Mouse (Mus musculus): ENCODE results near the gene Klhl18. TPM values are rescaled to one million over a fixed set of nuclear protein-coding genes. Genes with fewer than 3 reads are reported as not detected.
"Not testable (repeated sequence)": the region's sequence is repeated elsewhere in the genome, so short reads cannot be mapped to it uniquely, and the experiment has no call there.

Gene Klhl18
- polyA plus RNA-seq, 1 experiment from 2014 or later = 32.2 TPM

- Histone ChIP-seq H3K9me3 (replicated peaks; ENCODE audit: control insufficient read depth, low read length, poor library complexity, severe bottlenecking) (no peaks in the 10 kb centered on the region), H3K27ac (ENCODE audit: low read length) (peak within 1 kb of the TSS; percentile 81), H3K27me3 (ENCODE audit: control insufficient read depth, insufficient read depth, low read depth, low read length) (no peaks in the 10 kb centered on the region), H3K36me3 (ENCODE audit: control insufficient read depth, insufficient read depth, low read length) (no peaks in the 10 kb centered on the region), H3K4me3 (ENCODE audit: low read depth, low read length) (peak within 1 kb of the TSS; percentile 75), H3K9ac (ENCODE audit: low read depth, low read length) (peak within 1 kb of the TSS; percentile 96), H3K4me1 (ENCODE audit: control insufficient read depth, insufficient read depth, low read length) (peaks cover 22% of the 10 kb centered on the region), H3K4me2 (ENCODE audit: low read length) (peak within 1 kb of the TSS; percentile 86)
- ATAC-seq = peak; percentile 95
- 2% methylated on average over 33 of the region's 39 CpGs for WGBS
Observed at GRCm38 (mm10) chr9:110408099-110408773, 68.3 kb downstream of the Klhl18 start, which contains the start of gene Ptpn23. TSS of gene Ptpn23 (minus strand) at chr9:110408213.

- ATAC-seq = peak; percentile 77
- H3K4me2 ChIP-seq (ENCODE audit: low read length) = peak overlapping the region; percentile 85
- under 1% methylated on average over 41 of the region's 41 CpGs for WGBS
Observed at GRCm38 (mm10) chr9:110407311-110408098, 69.0 kb downstream of the Klhl18 start.

GRCm38 (mm10) chr9:110403240-110403639, 73.3 kb downstream of the Klhl18 start:
- H3K9me3 ChIP-seq (replicated peaks; ENCODE audit: control insufficient read depth, low read length, poor library complexity, severe bottlenecking); H3K4me2 ChIP-seq (ENCODE audit: low read length); H3K36me3 ChIP-seq (ENCODE audit: control insufficient read depth, insufficient read depth, low read length); H3K9ac ChIP-seq (ENCODE audit: low read depth, low read length); H3K27ac ChIP-seq (ENCODE audit: low read length); H3K27me3 ChIP-seq (ENCODE audit: control insufficient read depth, insufficient read depth, low read depth, low read length); ATAC-seq; H3K4me3 ChIP-seq (ENCODE audit: low read depth, low read length): not testable (repeated sequence)
- H3K4me1 ChIP-seq (ENCODE audit: control insufficient read depth, insufficient read depth, low read length) = peaks cover 16% of the 10 kb centered on the region
- WGBS = 84% methylated on average over 4 of the region's 4 CpGs

More at GRCm38 (mm10) chr9:110407311-110408098, 69.0 kb downstream of the Klhl18 start:
- Histone ChIP-seq H3K9me3 (replicated peaks; ENCODE audit: control insufficient read depth, low read length, poor library complexity, severe bottlenecking) (no peaks in the 10 kb centered on the region), H3K4me1 (ENCODE audit: control insufficient read depth, insufficient read depth, low read length) (peaks cover 22% of the 10 kb centered on the region), H3K27ac (ENCODE audit: low read length) (peak overlapping the region; percentile 81), H3K27me3 (ENCODE audit: control insufficient read depth, insufficient read depth, low read depth, low read length) (no peaks in the 10 kb centered on the region), H3K36me3 (ENCODE audit: control insufficient read depth, insufficient read depth, low read length) (no peaks in the 10 kb centered on the region), H3K4me3 (ENCODE audit: low read depth, low read length) (peak overlapping the region; percentile 75), H3K9ac (ENCODE audit: low read depth, low read length) (peak overlapping the region; percentile 96)

- no peak for ATAC-seq
- Histone ChIP-seq H3K36me3 (ENCODE audit: control insufficient read depth, insufficient read depth, low read length) (peaks cover 2% of the 10 kb centered on the region; the same call in 1 of the 2 replicates), H3K27ac (ENCODE audit: low read length) (no peak overlapping the region), H3K4me3 (ENCODE audit: low read depth, low read length) (no peak overlapping the region), H3K4me1 (ENCODE audit: control insufficient read depth, insufficient read depth, low read length) (peaks cover 16% of the 10 kb centered on the region), H3K9ac (ENCODE audit: low read depth, low read length) (no peak overlapping the region), H3K27me3 (ENCODE audit: control insufficient read depth, insufficient read depth, low read depth, low read length) (no peaks in the 10 kb centered on the region), H3K4me2 (ENCODE audit: low read length) (no peak overlapping the region), H3K9me3 (replicated peaks; ENCODE audit: control insufficient read depth, low read length, poor library complexity, severe bottlenecking) (no peaks in the 10 kb centered on the region)
- 100% methylated on average over 2 of the region's 2 CpGs for WGBS
Observed at GRCm38 (mm10) chr9:110402731-110403130, 73.8 kb downstream of the Klhl18 start.

GRCm38 (mm10) chr9:110400650-110401049, 75.8 kb downstream of the Klhl18 start:
- Histone ChIP-seq H3K4me2 (ENCODE audit: low read length) (no peak overlapping the region), H3K4me3 (ENCODE audit: low read depth, low read length) (no peak overlapping the region), H3K27ac (ENCODE audit: low read length) (no peak overlapping the region), H3K4me1 (ENCODE audit: control insufficient read depth, insufficient read depth, low read length) (peaks cover 3% of the 10 kb centered on the region), H3K27me3 (ENCODE audit: control insufficient read depth, insufficient read depth, low read depth, low read length) (no peaks in the 10 kb centered on the region), H3K36me3 (ENCODE audit: control insufficient read depth, insufficient read depth, low read length) (peaks cover 7% of the 10 kb centered on the region), H3K9ac (ENCODE audit: low read depth, low read length) (no peak overlapping the region), H3K9me3 (replicated peaks; ENCODE audit: control insufficient read depth, low read length, poor library complexity, severe bottlenecking) (no peaks in the 10 kb centered on the region)
- WGBS = 85% methylated on average over 5 of the region's 5 CpGs
- no peak for ATAC-seq

GRCm38 (mm10) chr9:110393295-110393694, 83.2 kb downstream of the Klhl18 start:
- Histone ChIP-seq H3K27ac (ENCODE audit: low read length) (no peak overlapping the region), H3K36me3 (ENCODE audit: control insufficient read depth, insufficient read depth, low read length) (peaks cover 42% of the 10 kb centered on the region), H3K9ac (ENCODE audit: low read depth, low read length) (no peak overlapping the region), H3K4me1 (ENCODE audit: control insufficient read depth, insufficient read depth, low read length) (no peaks in the 10 kb centered on the region), H3K27me3 (ENCODE audit: control insufficient read depth, insufficient read depth, low read depth, low read length) (no peaks in the 10 kb centered on the region), H3K4me3 (ENCODE audit: low read depth, low read length) (no peak overlapping the region), H3K4me2 (ENCODE audit: low read length) (no peak overlapping the region), H3K9me3 (replicated peaks; ENCODE audit: control insufficient read depth, low read length, poor library complexity, severe bottlenecking) (no peaks in the 10 kb centered on the region)
- WGBS = 88% methylated on average over 4 of the region's 4 CpGs
- ATAC-seq = no peak

- WGBS = 89% methylated on average over 3 of the region's 3 CpGs
- Histone ChIP-seq H3K27me3 (ENCODE audit: control insufficient read depth, insufficient read depth, low read depth, low read length) (no peaks in the 10 kb centered on the region), H3K27ac (ENCODE audit: low read length) (no peak overlapping the region), H3K4me2 (ENCODE audit: low read length) (no peak overlapping the region), H3K9ac (ENCODE audit: low read depth, low read length) (no peak overlapping the region), H3K9me3 (replicated peaks; ENCODE audit: control insufficient read depth, low read length, poor library complexity, severe bottlenecking) (no peaks in the 10 kb centered on the region), H3K4me1 (ENCODE audit: control insufficient read depth, insufficient read depth, low read length) (no peaks in the 10 kb centered on the region), H3K4me3 (ENCODE audit: low read depth, low read length) (no peak overlapping the region), H3K36me3 (ENCODE audit: control insufficient read depth, insufficient read depth, low read length) (peaks cover 56% of the 10 kb centered on the region)
- ATAC-seq = no peak
Observed at GRCm38 (mm10) chr9:110390843-110391242, 85.7 kb downstream of the Klhl18 start.

GRCm38 (mm10) chr9:110388011-110388410, 88.5 kb downstream of the Klhl18 start:
- no peak overlapping the region for H3K27ac ChIP-seq (ENCODE audit: low read length)

GRCm38 (mm10) chr9:110384369-110384929, 92.0 kb downstream of the Klhl18 start:
- WGBS = 90% methylated on average over 7 of the region's 7 CpGs
- Histone ChIP-seq H3K36me3 (ENCODE audit: control insufficient read depth, insufficient read depth, low read length) (peaks cover 68% of the 10 kb centered on the region), H3K4me2 (ENCODE audit: low read length) (no peak overlapping the region), H3K9ac (ENCODE audit: low read depth, low read length) (no peak overlapping the region), H3K4me1 (ENCODE audit: control insufficient read depth, insufficient read depth, low read length) (no peaks in the 10 kb centered on the region), H3K27me3 (ENCODE audit: control insufficient read depth, insufficient read depth, low read depth, low read length) (no peaks in the 10 kb centered on the region), H3K27ac (ENCODE audit: low read length) (no peak overlapping the region), H3K9me3 (replicated peaks; ENCODE audit: control insufficient read depth, low read length, poor library complexity, severe bottlenecking) (no peaks in the 10 kb centered on the region), H3K4me3 (ENCODE audit: low read depth, low read length) (no peak overlapping the region)
- no peak for ATAC-seq

More at GRCm38 (mm10) chr9:110388011-110388410, 88.5 kb downstream of the Klhl18 start:
- Histone ChIP-seq H3K27me3 (ENCODE audit: control insufficient read depth, insufficient read depth, low read depth, low read length) (no peaks in the 10 kb centered on the region), H3K9ac (ENCODE audit: low read depth, low read length) (no peak overlapping the region), H3K4me3 (ENCODE audit: low read depth, low read length) (no peak overlapping the region), H3K4me1 (ENCODE audit: control insufficient read depth, insufficient read depth, low read length) (no peaks in the 10 kb centered on the region), H3K36me3 (ENCODE audit: control insufficient read depth, insufficient read depth, low read length) (peaks cover 77% of the 10 kb centered on the region), H3K4me2 (ENCODE audit: low read length) (no peak overlapping the region), H3K9me3 (replicated peaks; ENCODE audit: control insufficient read depth, low read length, poor library complexity, severe bottlenecking) (no peaks in the 10 kb centered on the region)
- 95% methylated on average over 7 of the region's 7 CpGs for whole genome bisulfite sequencing
- no peak for ATAC-seq

Data from midbrain, embryonic 16.5 days (tissue).